Mouse (Mus musculus): Measurements from ENCODE around the gene Stard3. TPM values are rescaled to one million over a fixed set of nuclear protein-coding genes. Genes with fewer than 3 reads are reported as not detected.

Gene Stard3
- polyA plus RNA-seq, 1 experiment from 2014 or later = 42.7 TPM

DNA sequence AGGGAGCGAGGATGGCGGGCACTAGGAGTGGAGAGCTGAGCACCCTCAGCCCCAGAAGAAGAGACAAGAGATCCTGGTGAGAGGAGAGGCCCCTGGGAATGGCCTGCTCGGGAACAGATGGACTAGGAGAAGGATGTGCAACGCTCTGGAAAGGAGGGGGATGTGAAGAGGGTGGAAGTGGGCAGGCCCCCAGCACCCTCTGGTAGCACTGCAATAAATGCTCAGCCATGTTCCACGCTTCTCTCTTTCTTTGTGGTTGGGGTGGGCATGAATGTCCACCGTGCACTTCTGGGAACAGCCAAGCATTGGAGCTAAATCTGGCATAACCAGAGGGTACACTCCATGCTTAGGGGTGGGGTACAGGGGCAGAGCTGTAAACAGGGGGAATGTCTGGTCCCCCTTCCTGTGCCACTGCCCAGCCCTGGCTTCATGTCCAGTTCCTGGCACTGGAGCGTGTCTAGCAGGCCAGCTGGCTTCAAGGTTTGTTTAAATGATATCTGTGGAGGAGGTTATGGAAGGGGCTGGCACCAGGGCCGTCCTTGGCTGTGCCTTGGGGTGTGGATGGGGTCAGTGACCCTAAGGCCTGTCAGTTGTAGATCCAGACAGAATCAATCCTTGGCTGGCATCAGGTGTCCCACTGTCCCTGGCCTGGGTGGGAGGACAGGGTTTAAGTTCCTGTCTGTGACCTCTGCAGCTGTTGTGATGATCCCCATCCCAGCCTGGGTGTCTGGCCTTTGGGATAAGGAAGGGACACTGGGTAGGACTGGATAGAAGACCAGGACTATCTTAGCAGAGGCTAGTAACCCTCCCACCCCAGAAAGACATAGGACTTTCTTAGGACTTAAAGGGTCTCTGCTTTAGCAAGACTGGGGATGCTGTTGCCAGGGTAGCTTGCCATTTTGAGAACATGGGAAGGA lies 26.8 kb downstream of the Stard3 start:
- Histone ChIP-seq H3K27ac (ENCODE audit: low read depth) (no peak overlapping the region), H3K9ac (no peak overlapping the region), H3K9me3 (ENCODE audit: low read depth, low read length) (no peaks in the 10 kb centered on the region), H3K4me2 (no peak overlapping the region), H3K27me3 (ENCODE audit: insufficient read depth, low read length) (peaks cover 38% of the 10 kb centered on the region), H3K4me1 (ENCODE audit: insufficient read depth) (no peaks in the 10 kb centered on the region), H3K36me3 (ENCODE audit: insufficient read depth) (peaks cover 10% of the 10 kb centered on the region), H3K4me3 (ENCODE audit: low read depth, low read length) (no peak overlapping the region)
- ATAC-seq (ENCODE audit: insufficient read depth) (no peak), DNase-seq (no peak)
- WGBS = 55% methylated on average over 8 of the region's 8 CpGs
- no peak for TF ChIP-seq CTCF (IDR thresholded peaks at IDR 0.05; ENCODE audit: low read depth)

DNA sequence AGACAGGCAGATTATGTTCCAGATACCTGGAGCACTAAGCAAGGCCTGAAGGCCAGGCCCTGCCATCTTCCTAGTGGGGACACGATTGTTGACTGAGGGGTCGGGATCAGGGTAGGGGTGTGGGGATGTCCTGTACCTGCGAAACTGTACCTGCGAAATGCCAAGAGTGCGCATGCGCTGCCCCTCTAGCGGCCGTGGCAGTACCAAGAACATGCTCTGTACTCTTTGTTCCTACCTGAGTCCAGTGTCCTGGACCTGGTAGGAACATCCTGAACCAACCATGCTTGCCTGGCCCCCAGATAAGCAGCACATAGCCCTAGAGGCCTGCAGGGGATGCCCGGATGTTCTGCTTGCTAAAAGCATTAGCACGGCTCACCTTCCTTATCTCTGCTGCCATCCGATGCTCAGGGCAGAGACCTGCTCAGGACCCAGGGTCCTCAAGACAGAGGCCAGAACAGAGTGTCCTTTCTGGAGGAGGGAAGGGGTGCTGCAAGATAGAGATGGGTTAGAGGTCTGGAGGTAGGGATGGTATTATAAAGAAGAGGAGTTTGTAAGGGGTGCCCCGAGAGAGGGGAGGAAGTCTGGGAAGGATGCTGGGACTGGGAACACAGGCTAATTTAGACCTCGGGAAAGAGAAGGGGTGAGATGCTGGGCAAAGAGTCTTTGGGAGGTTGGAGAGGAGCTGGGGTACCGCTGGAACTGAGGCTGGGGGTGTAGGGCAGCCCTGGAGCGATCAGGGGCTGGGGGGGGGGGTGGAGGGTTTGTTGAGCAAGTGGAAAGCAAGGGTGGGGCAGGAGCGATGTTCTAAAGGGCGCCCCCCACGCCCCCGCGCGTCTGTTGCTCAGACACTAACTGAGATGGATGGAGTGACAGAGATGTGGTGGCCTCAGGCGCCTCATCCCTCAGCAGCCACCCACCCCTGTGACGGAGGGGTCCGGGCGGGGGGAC lies 27.7 kb downstream of the Stard3 start, which contains the start of gene Pnmt:
Gene Pnmt, plus strand, starts transcription at position 813 of the 948 bp plus-strand sequence.
- ATAC-seq (ENCODE audit: insufficient read depth) = no peak
- TF ChIP-seq CTCF (IDR thresholded peaks at IDR 0.05; ENCODE audit: low read depth) = no peak
- Histone ChIP-seq H3K27me3 (ENCODE audit: insufficient read depth, low read length) (peaks cover 45% of the 10 kb centered on the region), H3K4me2 (no peak within 1 kb of the TSS; the same call in 1 of the 2 replicates), H3K9ac (no peak within 1 kb of the TSS), H3K4me3 (ENCODE audit: low read depth, low read length) (no peak within 1 kb of the TSS), H3K4me1 (ENCODE audit: insufficient read depth) (no peaks in the 10 kb centered on the region), H3K27ac (ENCODE audit: low read depth) (no peak within 1 kb of the TSS), H3K9me3 (ENCODE audit: low read depth, low read length) (no peaks in the 10 kb centered on the region), H3K36me3 (ENCODE audit: insufficient read depth) (peaks cover under 1% of the 10 kb centered on the region; the same call in 1 of the 2 replicates)
- 39% methylated on average over 25 of the region's 25 CpGs for WGBS
- DNase-seq = no peak

DNA sequence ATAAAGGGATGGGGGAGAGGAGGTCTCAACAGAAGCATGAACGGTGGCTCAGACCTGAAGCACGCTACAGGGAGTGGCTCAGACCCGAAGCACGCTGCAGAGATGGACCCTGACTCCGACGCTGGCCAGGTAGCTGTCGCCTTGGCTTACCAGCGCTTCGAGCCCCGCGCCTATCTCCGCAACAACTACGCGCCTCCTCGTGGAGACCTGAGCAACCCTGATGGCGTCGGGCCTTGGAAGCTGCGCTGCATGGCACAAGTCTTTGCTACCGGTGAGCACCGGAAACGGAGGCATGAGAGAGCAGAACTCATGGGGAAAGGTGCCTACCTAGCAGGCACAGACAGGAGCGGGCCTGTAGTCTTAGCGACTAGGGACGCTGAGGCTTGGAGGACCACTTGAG lies 28.4 kb downstream of the Stard3 start:
- peaks cover 45% of the 10 kb centered on the region for H3K27me3 ChIP-seq (ENCODE audit: insufficient read depth, low read length)
- ATAC-seq (ENCODE audit: insufficient read depth) (no peak), DNase-seq (peak; percentile 28)
- no peaks in the 10 kb centered on the region for H3K4me1 ChIP-seq (ENCODE audit: insufficient read depth)
- H3K4me2 ChIP-seq = no peak overlapping the region; the same call in 1 of the 2 replicates
- H3K4me3 ChIP-seq (ENCODE audit: low read depth, low read length) = no peak overlapping the region
- TF ChIP-seq CTCF (IDR thresholded peaks at IDR 0.05; ENCODE audit: low read depth) = peak; percentile 28; the same call in 1 of the 2 replicates
- 8% methylated on average over 24 of the region's 24 CpGs for WGBS
- H3K36me3 ChIP-seq (ENCODE audit: insufficient read depth) = no peaks in the 10 kb centered on the region
- no peaks in the 10 kb centered on the region for H3K9me3 ChIP-seq (ENCODE audit: low read depth, low read length)
- no peak overlapping the region for H3K27ac ChIP-seq (ENCODE audit: low read depth)
- no peak overlapping the region for H3K9ac ChIP-seq

DNA sequence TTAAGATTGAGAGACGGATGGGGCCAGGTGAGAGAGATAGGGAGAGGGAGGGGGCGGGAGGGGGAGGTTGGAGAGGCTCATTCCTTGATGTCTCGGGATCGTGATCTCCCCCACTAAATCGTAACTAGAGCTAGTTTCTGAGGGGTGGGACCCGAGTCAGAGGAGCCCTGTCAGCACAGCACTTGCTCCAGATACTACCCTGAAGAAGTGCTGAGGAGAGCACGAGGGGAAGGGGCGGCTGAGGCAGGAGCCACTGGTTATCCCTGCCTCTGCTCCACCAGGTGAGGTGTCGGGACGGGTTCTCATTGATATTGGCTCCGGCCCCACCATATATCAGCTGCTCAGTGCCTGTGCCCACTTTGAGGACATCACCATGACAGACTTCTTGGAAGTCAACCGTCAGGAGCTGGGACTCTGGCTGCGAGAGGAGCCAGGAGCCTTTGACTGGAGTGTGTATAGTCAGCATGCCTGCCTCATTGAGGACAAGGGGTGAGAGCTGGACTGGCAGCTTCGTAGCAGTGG lies 28.9 kb downstream of the Stard3 start:
- Histone ChIP-seq H3K4me3 (ENCODE audit: low read depth, low read length) (no peak overlapping the region), H3K4me1 (ENCODE audit: insufficient read depth) (no peaks in the 10 kb centered on the region), H3K9ac (no peak overlapping the region), H3K27me3 (ENCODE audit: insufficient read depth, low read length) (peaks cover 45% of the 10 kb centered on the region), H3K9me3 (ENCODE audit: low read depth, low read length) (no peaks in the 10 kb centered on the region), H3K36me3 (ENCODE audit: insufficient read depth) (no peaks in the 10 kb centered on the region), H3K4me2 (no peak overlapping the region), H3K27ac (ENCODE audit: low read depth) (no peak overlapping the region)
- WGBS = 41% methylated on average over 14 of the region's 14 CpGs
- ATAC-seq (ENCODE audit: insufficient read depth) = no peak
- TF ChIP-seq CTCF (IDR thresholded peaks at IDR 0.05; ENCODE audit: low read depth) = no peak
- no peak for DNase-seq

DNA sequence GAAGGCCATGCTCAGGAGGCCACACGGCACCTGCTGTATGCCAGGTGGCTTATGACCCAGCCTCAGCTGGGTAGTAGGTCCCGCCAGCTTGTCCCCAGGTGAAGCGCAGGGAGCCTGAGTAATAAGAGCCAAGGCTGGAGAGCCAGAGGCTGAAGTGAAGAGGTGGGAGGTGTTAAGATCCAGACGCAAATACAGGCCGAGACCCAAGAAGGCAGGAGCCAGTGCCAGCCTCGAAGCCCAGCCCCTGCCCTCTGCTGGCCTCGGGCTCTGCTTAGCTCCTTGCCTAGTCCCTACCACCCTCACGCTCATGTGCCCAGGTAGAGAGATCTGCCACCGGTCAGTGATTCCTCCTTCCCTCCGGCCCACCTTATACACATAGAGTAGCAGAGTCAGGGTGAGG lies 30.1 kb downstream of the Stard3 start:
- WGBS = 55% methylated on average over 10 of the region's 10 CpGs
- no peaks in the 10 kb centered on the region for H3K9me3 ChIP-seq (ENCODE audit: low read depth, low read length)
- H3K27ac ChIP-seq (ENCODE audit: low read depth) = no peak overlapping the region
- no peaks in the 10 kb centered on the region for H3K36me3 ChIP-seq (ENCODE audit: insufficient read depth)
- peaks cover 6% of the 10 kb centered on the region; the same call in 1 of the 2 replicates for H3K4me1 ChIP-seq (ENCODE audit: insufficient read depth)
- DNase-seq (no peak), ATAC-seq (ENCODE audit: insufficient read depth) (no peak)
- TF ChIP-seq CTCF (IDR thresholded peaks at IDR 0.05; ENCODE audit: low read depth) = 0 out of 2 replicates have a peak, but pooled peaks have one; percentile 3
- H3K9ac ChIP-seq = no peak overlapping the region
- peaks cover 45% of the 10 kb centered on the region for H3K27me3 ChIP-seq (ENCODE audit: insufficient read depth, low read length)
- H3K4me2 ChIP-seq = no peak overlapping the region
- no peak overlapping the region for H3K4me3 ChIP-seq (ENCODE audit: low read depth, low read length)

DNA sequence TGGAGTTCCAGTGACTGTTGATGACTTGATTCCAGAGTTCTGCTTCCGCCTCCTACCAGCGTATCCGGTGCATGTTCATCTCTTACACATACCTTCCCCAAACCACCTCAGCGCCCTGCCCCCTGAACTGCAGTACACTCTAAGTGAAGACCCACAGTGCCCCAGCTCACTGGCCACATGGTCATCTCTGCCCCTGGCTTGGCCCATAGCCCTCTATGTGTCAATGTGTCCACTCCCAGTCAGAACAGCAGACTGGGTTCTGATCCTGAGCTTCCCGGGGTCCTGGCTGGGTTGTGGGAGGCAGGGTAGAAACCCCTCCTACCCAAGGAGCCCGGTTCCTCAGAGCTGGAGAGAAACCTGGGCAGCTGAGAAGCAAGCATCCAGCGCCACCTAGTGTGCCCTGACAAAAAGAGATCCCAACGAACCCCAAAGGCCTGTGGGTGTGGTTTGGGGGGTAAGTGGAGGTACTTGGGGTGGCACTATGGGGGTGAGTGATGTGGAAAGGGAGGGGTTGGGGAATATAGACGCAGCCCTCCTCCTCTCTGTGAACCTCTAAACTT lies 31.1 kb downstream of the Stard3 start:
- Histone ChIP-seq H3K27ac (ENCODE audit: low read depth) (no peak overlapping the region), H3K9ac (no peak overlapping the region), H3K4me3 (ENCODE audit: low read depth, low read length) (no peak overlapping the region), H3K4me1 (ENCODE audit: insufficient read depth) (peaks cover 15% of the 10 kb centered on the region; the same call in 1 of the 2 replicates), H3K4me2 (no peak overlapping the region), H3K36me3 (ENCODE audit: insufficient read depth) (no peaks in the 10 kb centered on the region), H3K27me3 (ENCODE audit: insufficient read depth, low read length) (peaks cover 45% of the 10 kb centered on the region), H3K9me3 (ENCODE audit: low read depth, low read length) (no peaks in the 10 kb centered on the region)
- peak; percentile 77 for DNase-seq
- ATAC-seq (ENCODE audit: insufficient read depth) = no peak
- peak; percentile 67 for TF ChIP-seq CTCF (IDR thresholded peaks at IDR 0.05; ENCODE audit: low read depth)
- 28% methylated on average over 9 of the region's 9 CpGs for WGBS

Data from lung, embryonic 14.5 days (tissue).